Mouse (Mus musculus) urinary bladder, postnatal 0 days (tissue): Measurements from ENCODE around the gene Olfr1265. TPM values are rescaled to one million over a fixed set of nuclear protein-coding genes. Genes with fewer than 3 reads are reported as not detected.

Experiments
- polyA plus RNA-seq: library from polyadenylated mRNA; unstranded; fragments of >200 nt; fragmentation: Nextera tagmentation; extraction: Ambion mirVana; gene quantifications from 2 replicates; pipeline ENCODE4 v1.2.1, GENCODE M21; 2015

Gene Olfr1265
- polyA plus RNA-seq, result not detected in 2 replicates

DNA sequence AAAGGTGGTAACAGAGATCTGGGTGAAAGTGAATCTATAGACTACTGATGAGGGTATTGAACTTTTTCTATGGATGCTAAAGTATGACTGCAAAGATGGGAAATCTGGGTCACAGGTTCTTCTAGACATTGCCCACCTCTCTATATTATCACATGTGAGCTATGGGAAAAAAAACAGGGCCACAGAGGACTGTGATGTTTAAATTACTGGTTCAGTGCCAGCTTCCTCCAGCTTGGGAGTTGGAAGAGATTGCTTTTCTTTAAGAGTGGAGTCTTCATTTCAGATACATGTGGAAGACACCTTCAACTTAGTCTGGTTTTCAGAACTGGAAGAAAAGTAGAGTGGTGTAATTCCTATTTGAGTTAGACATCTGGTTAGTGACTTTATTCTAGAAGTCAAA, at the start of gene Olfr1265:
Gene Olfr1265 (plus strand): TSS at position 301 of the 400 bp plus-strand sequence.

DNA sequence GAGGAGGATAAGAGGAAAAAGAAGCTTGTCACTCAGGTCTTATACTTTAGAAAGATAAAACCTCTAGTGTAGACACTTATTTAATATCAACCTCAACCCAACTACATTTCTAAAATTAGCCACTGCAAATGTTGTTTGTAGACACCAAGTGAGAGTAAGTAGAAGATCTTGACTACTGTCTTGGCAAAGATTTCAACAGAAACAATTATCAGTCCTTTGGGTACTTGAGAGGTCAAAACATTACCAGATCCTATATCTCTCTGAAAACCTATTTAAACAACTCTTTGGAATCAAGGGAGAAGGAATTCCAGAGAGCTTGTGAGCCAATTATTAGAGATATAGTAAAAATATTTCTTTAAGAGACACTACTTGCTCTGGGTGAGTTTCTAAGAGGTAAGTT, 44.2 kb upstream of the Olfr1265 start, which contains the start of gene Olfr1261:
Gene Olfr1261 (plus strand): TSS at position 301 of the 400 bp plus-strand sequence.

GRCm38 (mm10) chr2:89999845-90000244, 35.3 kb upstream of the Olfr1265 start, which contains the start of gene Olfr1262:
Gene Olfr1262 (plus strand): TSS chr2:90000145.

DNA sequence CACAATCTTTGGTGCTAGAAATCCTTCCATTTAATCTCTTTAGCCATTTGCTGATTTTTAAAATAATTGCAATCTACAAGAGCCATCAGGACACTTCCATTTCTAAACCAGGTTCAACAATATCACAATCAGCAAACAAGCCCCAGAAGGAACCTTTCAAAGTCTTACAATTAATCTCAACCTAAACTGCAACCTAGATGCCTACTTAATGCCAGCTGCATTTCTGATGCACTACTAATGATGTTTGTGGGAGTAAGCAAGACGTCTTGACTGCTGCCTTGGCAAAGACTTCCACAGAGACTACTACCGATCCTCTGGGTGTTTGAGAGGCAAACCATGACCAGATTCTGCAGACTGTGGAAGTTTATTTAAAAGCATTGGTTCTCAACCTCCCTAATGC, 23.3 kb upstream of the Olfr1265 start, which contains the start of gene Olfr1263:
Gene Olfr1263 (plus strand): TSS at position 301 of the 400 bp plus-strand sequence.

DNA sequence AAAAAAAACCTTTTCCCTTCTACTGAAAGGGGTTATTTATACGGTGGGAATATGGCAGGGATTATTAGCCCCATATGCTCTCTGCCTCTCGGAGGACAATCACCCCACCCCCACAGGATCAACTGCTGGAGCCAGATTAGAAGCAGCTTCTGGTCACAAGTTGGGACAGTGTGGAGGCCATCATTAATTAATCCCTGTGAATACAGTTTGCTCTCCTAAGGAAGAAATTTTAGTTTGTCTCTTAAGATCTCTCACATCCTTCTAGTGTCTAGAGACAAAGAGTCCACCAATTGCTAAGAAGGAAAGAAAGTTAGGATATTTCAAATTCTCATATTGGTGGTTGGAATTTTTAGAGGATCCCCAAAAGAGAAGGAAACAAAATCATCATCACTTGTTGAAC, 9.7 kb upstream of the Olfr1265 start, which contains the start of gene Olfr1264:
Gene Olfr1264 (minus strand): TSS at position 101 of the 400 bp plus-strand sequence.

GRCm38 (mm10) chr2:90063494-90063893, 28.4 kb downstream of the Olfr1265 start, which contains the start of gene Olfr140:
Gene Olfr140 (minus strand): TSS chr2:90063594.

Other genes with a start within 250 kb of the Olfr1265 start
- gene Olfr1254, start 241.7 kb upstream of the Olfr1265 start, polyA plus RNA-seq, result not detected in 2 replicates
- gene Olfr1255, start 223.3 kb upstream of the Olfr1265 start, polyA plus RNA-seq, result not detected in 2 replicates
- not detected in 2 replicates for gene Olfr1256, start 193.8 kb upstream of the Olfr1265 start, polyA plus RNA-seq
- not detected in 2 replicates for gene Olfr48, start 187.1 kb upstream of the Olfr1265 start, polyA plus RNA-seq
- not detected in 2 replicates for gene Olfr1257, start 156.9 kb upstream of the Olfr1265 start, polyA plus RNA-seq
- not detected in 2 replicates for gene Olfr1258, start 108.0 kb upstream of the Olfr1265 start, polyA plus RNA-seq
- not detected in 2 replicates for gene Olfr1259, start 86.7 kb upstream of the Olfr1265 start, polyA plus RNA-seq
- gene Olfr1260, start 61.0 kb upstream of the Olfr1265 start, polyA plus RNA-seq, result 0.23 TPM in 1 of 2 replicates, not detected in the other
- not detected in 2 replicates for gene Olfr1261, start 44.1 kb upstream of the Olfr1265 start, polyA plus RNA-seq
- gene Olfr1262, start 35.2 kb upstream of the Olfr1265 start, polyA plus RNA-seq, result not detected in 2 replicates
- gene Olfr1263, start 23.2 kb upstream of the Olfr1265 start, polyA plus RNA-seq, result not detected in 2 replicates
- not detected in 2 replicates for gene Olfr1264, start 9.8 kb upstream of the Olfr1265 start, polyA plus RNA-seq
- not detected in 2 replicates for gene Olfr140, start 28.3 kb downstream of the Olfr1265 start, polyA plus RNA-seq
- gene Olfr1269, start 86.1 kb downstream of the Olfr1265 start, polyA plus RNA-seq, result not detected in 2 replicates
- gene Olfr32, start 107.0 kb downstream of the Olfr1265 start, polyA plus RNA-seq, result not detected in 2 replicates
- gene Olfr1270, start 117.8 kb downstream of the Olfr1265 start, polyA plus RNA-seq, result not detected in 2 replicates
- gene Olfr1506, start 189.2 kb downstream of the Olfr1265 start, polyA plus RNA-seq, result not detected in 2 replicates
- not detected in 2 replicates for gene Olfr142, start 222.3 kb downstream of the Olfr1265 start, polyA plus RNA-seq
- gene Olfr1271, start 235.7 kb downstream of the Olfr1265 start, polyA plus RNA-seq, result not detected in 2 replicates